Mouse (Mus musculus): ENCODE measurements at regions not wholly inside any gene's neighbourhood (a gene's known extent, or its start where the extent isn't known, plus 50 kb on each side); places are given as distances from the start of the nearest gene placed in this dataset.

DNA sequence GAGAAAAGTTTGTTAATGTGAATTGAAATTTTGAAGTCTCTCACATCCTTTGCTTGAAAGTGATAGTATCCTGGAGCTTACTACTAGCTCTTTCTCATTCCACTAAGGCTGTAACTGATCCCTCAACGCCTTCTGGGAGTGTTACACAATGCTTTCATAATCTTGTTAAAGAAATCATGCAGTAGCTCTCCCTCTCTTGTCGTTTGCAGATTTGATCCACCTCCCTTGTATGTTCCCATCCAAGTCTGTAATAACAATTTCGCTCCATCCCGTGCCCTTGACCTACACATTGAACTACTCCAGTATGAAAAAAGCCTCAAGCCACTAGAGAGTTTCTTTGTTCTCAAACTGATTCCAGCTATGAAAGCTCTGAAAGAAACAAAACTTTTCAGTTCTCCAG lies 63.9 kb upstream of the Fibin start:
- DNase-seq (ENCODE audit: low spot score), result peak; percentile 6

DNA sequence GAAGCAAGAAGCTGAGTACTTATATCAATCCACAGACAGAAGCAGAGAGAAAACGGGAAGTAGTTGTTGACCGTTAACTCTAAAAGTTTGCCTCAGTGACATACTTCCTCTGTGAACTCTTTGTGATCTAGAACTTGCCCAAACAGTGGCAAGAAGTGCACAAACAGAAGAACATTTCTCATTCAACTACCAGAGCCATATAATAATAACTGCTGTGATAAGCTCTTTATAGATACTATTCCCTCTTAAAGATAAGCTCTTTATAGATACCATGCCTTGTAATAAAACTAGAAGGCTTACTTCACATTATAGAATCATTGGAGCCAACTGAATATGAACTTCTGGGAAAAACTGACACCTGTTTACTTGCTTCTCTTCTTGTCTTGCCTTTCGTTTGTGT lies 89.7 kb upstream of the Fibin start:
- DNase-seq (ENCODE audit: low spot score), result no peak

DNA sequence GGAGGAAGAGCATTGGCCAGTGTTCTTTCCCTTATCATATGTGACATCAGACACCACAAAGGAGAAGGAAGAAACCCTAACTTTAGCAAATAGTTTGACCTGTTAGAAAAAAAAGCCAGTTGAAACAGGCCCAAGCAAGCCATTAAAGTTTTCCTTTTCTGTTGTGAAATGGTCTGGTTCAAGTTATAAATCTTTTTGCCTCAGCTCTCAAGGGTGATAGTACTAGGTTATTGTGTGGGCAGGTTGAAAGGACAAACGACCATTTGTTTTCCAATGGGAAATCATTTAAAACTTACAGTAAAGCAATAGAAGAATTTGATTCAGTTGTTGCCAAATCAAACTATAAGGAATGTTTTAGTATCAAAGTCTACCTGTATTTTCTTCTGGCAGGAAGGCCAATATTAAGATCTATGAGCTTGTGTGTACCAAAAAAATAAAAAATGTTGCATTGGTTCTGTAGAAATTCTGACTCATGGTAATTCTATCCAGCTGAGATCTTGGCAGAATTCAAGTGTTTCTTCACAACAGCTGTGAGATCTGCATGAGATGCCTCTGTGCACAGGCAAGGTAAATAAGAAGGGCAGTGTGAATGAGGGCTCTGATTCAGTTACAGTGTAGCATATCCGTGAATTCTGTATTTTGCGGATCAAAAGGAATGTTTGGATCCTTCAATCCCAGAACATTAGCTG lies 109.5 kb upstream of the Fibin start:
- DNase-seq (ENCODE audit: low spot score), result no peak

DNA sequence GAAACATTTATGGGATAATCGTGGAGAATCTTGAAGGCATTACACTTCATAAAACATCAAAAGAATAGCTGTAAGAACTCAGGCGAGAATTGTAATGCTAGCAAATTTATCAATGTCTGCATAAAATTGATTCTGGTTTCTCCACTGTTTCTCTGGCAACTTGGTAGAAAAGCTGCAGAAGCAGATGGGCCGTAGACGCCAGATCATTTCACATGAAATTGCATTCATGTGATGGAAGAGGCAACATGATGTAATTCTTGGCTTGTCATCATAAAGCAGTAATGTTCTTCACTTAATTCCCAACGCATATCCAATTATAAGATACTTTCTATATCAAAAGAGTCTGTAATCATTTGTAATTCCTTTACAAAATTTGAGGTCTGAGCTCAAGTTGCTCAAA lies 113.6 kb upstream of the Fibin start:
- DNase-seq (ENCODE audit: low spot score), result no peak

DNA sequence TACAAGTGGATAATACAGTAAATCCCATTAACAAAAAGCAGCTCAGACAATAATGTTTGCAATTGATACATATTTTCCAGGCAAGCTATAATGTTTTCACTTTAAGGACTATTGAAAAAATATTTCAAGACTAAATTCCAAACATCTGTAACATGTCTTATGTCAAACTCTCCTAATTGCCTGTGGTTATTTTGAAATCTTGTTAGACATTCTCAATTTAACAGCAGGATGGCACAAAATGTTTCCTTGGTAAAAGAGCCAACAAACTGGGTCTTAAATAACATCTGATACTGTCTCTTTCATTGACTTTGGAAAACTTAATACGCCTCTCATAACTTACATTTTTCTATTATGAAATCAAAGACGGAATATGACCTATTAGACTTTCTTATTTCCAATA lies 115.8 kb upstream of the Slc5a12 start:
- DNase-seq (ENCODE audit: low spot score), result no peak

DNA sequence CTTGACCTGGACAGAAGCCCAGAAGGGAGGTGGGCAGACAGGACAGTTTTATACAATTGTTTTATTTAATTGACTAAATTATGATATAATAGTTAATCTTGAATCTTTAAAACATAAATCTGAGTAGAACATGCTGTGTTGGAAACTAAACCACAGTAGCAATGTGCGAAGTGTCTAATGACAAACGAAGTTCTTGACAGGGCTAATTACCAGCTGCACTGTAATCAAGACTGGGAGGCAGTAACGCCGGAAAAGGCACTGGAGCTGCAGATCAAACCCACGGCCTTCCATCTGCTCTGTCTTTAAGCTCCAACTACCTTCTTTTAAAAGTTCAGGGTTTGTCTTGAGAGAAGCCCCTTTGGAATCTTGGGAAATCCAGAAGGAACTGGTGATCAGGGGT lies 110.9 kb upstream of the Slc5a12 start:
- DNase-seq (ENCODE audit: low spot score), result no peak

DNA sequence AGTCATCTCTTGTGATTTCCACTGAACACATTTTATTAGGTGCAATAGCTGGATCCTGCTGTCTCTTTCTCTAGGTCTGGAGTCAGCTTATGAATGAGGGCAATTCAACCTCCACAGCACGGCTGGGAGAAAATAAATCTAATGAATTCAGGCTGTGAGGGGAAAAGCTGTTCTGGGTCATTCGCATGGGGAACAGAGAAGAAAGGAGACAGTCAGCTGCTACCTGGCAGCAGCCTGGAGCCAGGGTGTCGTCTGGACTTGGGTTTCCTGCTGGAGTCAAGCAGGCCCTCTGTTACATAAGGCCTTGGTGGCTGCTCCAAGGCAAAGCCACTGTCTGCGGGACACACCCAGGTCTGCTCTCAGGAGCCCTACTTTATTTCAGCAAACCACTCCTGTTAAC lies 110.4 kb upstream of the Slc5a12 start:
- DNase-seq (ENCODE audit: low spot score), result peak; percentile 43

DNA sequence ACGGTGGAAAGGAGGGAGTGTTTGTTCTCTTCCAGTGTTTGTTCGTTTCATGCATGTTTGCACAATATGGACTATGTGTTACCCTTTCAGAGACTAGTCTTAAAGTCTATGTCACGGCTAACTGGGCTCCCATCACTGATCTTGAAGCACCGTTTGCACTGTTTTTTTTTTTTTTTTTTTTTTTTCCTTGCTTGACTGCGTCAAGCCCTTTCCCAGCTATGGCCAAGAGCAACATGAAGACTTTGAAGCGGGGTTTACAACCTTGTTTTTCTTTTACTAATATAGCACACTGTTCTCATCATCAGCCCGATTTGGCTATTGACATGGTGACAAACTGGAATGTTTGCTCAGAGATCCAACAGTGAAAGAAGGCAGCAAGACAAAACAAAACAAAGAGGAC lies 109.1 kb upstream of the Slc5a12 start:
- DNase-seq (ENCODE audit: low spot score), result no peak

DNA sequence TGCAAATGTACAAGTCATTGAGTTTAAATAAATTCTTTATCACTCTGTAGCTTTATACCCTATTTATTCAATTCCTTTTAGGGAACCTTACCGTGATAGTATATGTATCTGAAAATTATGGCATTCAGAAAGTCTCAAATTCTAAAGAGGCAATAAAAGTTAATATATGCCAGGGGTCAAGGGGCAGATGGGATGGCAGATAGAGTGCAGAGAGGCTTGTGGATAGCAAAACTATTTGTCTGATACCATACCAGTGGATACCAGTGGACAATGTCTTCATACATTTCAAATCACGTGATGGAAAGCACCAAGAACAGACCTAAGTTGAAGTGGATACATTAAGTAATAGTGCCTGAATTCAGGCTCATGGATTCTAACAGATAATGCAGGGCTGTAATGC lies 95.3 kb upstream of the Slc5a12 start:
- DNase-seq (ENCODE audit: low spot score), result no peak

DNA sequence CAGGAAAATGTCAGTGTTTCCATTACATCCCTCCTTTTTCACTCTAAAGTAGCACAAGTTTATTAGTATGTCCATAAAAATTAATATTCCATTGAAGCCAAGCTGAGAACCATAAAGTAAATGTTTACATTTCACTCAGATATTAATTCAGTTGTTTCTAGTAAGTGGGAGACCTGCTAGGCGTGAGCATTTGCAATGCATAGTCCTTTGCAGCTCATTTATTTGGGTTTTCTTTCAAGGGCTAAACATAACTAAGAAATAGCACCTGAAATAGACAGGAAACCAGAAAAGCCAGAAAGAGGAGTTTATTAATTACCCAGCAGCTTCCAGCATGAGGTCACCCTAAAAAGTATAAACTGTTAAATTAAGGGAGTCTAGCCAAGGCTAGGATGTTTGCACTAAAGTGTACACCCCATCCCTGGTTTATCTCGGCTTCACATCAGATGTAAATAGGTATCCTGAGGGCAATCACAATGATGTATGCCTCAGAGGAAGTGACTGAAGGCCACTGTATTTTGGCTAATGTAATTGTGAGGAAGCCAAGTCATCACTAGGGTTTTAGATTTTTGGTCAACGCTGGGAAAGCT lies 88.8 kb upstream of the Slc5a12 start:
- DNase-seq (ENCODE audit: low spot score), result no peak

DNA sequence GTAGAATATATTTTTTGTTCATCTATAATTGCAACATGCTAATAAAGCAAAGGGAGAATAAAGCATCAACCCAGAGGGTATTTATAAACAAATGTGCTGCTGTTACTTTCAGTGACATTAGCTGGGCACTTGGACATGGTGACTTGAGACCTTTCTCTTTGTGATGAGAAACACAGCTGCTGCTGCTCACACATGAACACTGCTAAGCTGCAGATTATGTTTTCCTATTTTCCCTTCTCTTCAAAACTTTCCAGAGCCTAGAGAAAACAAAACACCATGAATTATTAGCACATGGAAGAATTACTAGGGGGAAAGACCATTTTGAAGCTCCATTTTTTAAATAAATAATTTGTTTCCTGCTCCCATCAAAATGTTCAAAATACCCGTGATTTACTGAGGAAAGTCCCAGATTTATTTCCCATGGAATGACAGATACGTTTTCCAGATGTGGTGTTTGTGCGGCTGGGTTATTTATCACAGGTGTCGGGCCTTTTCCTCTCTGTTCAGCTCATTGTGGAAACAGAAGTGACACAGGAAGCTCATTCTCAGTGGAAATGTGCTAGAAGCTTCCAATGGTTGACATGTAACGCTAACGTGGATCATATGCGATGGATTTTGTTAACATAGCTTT lies 73.8 kb upstream of the Slc5a12 start:
- peak; percentile 56 for DNase-seq (ENCODE audit: low spot score)

DNA sequence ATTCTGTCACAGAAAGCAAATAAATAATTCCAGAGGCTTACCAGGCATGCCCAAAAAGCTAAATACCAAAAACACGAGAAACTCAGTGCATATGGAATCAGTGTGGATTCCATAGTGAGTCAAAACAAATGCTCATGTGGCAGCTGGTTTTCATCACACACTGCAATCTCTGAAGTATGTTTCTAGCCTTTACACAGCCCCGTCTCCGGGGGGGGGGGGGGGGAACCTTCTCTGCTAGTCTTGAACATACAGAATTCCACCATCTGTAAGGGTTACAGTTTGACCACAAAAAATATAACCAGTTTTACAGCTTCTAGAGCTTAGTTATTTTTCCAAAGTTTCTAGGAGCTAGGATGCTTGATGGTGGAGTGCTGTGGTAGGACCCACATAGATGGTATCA lies 68.9 kb upstream of the Slc5a12 start:
- DNase-seq (ENCODE audit: low spot score), result peak; percentile 55

DNA sequence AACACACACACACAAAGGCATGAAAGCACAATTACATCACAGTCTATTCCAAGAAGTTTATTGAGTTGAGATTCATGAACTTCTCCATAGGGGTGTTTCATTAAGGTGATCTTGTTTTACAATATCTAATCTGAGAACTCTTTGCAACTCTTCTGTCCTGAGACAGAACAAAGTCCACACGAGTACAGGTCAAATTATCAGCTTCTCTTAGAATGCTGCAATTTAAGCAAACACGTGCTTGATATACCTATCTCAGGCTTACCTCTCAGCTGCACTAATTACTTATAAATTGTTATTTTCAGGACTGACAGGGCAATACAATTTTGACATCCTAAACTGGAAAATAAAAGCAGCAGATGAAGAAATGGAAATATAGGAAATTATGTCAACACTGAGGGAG lies 57.0 kb upstream of the Slc5a12 start:
- no peak for DNase-seq (ENCODE audit: low spot score)

DNA sequence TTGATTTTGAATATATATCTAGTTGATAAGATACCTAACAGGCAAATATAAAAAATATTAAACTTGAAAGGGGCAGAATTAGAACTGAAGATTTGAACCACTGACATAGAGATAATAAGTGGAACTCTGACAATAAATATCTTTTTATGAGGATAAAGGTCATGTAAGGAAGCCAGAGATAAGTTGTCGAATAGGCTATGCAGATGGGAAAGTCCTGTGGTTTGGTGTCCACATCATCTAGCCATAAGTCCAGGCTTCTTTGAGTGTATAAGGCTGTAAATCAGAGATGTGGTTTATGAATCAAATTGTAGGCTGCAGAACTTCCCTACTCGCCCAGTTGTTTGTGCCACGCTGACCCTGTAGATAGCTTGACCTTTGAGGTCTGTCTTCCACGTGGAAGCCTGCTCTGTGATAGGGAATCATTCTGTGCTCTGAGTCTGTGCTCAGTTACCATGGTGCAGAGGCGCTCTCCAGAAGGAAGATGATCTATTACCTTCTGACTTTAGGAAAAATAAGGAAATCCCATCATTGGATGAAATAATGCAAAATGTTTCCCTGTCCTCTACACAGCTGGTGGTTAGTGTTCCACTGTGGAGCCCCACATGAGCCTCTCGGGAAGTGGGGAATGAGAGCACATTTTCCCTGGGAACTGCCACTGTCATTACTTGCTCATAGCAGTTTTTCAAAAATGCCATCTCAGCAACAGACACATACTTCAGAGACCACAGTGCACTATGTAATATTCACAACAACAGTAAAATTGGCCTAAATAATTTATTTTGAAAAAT lies 56.3 kb upstream of the Slc5a12 start:
- no peak for DNase-seq (ENCODE audit: low spot score)

DNA sequence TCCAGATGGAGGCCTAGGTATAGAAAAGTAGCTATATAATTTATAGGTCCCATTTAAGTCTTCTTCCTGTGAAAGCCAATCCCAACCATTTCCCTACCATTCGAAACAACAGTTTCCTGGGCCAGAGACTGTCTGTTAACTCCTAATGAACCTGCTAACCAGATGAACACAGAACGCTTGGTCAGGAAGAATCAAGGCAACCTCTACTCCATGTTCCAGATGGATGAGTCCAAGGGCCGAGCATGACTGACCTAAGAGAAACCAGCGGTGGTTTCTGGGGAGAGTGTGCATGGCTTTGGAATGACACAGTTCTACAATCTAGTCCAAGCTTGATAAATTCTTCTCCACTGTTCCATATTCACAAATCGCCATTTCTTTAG lies 55.8 kb upstream of the Slc5a12 start:
- no peak for DNase-seq (ENCODE audit: low spot score)
